In genomic region chr1:86021365-86021989, GRCm38 (mm10) we compare ENCODE assay signal across 12 mouse cellular contexts. TPM values are rescaled to one million over a fixed set of nuclear protein-coding genes. Genes with fewer than 3 reads are reported as not detected.
DNase-seq lines count a peak whose midpoint lies in the region; ATAC-seq and TF ChIP-seq lines count a peak whose summit lies in the region.
"Had no signal": no experiment of that assay in that cellular context is flagged by ENCODE, and none has a peak within 500 bp of the region (broad histone marks: within the 10 kb centered on the region; RNA-seq: fewer than 3 reads in every experiment).

No protein-coding gene starts in this region.

- 75% methylated on average over 11 of the region's 11 CpGs for WGBS in intestine, postnatal 0 days
- WGBS in intestine, embryonic 15.5 days: 74% methylated on average over 11 of the region's 11 CpGs
- 67% methylated on average over 11 of the region's 11 CpGs for WGBS in forebrain, embryonic 15.5 days

- no peaks in the 10 kb centered on the region for H3K9me3 ChIP-seq in intestine, postnatal 0 days (ENCODE audit: control insufficient read depth)
- no peaks in the 10 kb centered on the region for H3K9me3 ChIP-seq in intestine, embryonic 15.5 days
- H3K9me3 ChIP-seq in forebrain, embryonic 15.5 days: no peaks in the 10 kb centered on the region
- H3K9me3 ChIP-seq: liver, embryonic 13.5 days had no signal

- H3K4me2 ChIP-seq in intestine, postnatal 0 days (replicated peaks; ENCODE audit: low read depth): no peak overlapping the region
- H3K4me2 ChIP-seq in intestine, embryonic 15.5 days (replicated peaks): no peak overlapping the region
- no peak overlapping the region for H3K4me2 ChIP-seq in forebrain, embryonic 15.5 days (replicated peaks)
- H3K4me2 ChIP-seq: liver, embryonic 13.5 days had no signal

- H3K27me3 ChIP-seq in intestine, postnatal 0 days (replicated peaks; ENCODE audit: control insufficient read depth, insufficient read depth, low read length): peaks cover 25% of the 10 kb centered on the region
- H3K27me3 ChIP-seq in intestine, embryonic 15.5 days (replicated peaks): peaks cover 24% of the 10 kb centered on the region
- no peaks in the 10 kb centered on the region; the same call in 1 of the 2 replicates for H3K27me3 ChIP-seq in testis, adult 2 months (ENCODE audit: control insufficient read depth, insufficient read depth, low read length)
- H3K27me3 ChIP-seq in forebrain, embryonic 15.5 days: peaks cover 16% of the 10 kb centered on the region; the same call in 1 of the 2 replicates

- no peak for ATAC-seq in intestine, postnatal 0 days
- ATAC-seq in intestine, embryonic 15.5 days: no peak
- ATAC-seq in hematopoietic stem cell, adult 5-6 weeks (replicated peaks in 1 of 2; ENCODE audit: insufficient read depth in 1 of 2, low FRiP score in 2 of 2, low TSS enrichment in 1 of 2, low read depth in 1 of 2, poor library complexity in 2 of 2, severe bottlenecking in 2 of 2): peak; percentile 58; a peak in 3 of 4 replicates
- ATAC-seq in forebrain, embryonic 15.5 days (replicated peaks): no peak

- no peak overlapping the region for H3K9ac ChIP-seq in intestine, postnatal 0 days (ENCODE audit: low read depth, low read length)
- no peak overlapping the region for H3K9ac ChIP-seq in intestine, embryonic 15.5 days
- H3K9ac ChIP-seq in forebrain, embryonic 15.5 days (replicated peaks): no peak overlapping the region
- H3K9ac ChIP-seq: liver, embryonic 13.5 days had no signal

- DNase-seq in testis, postnatal 10 days (ENCODE audit: low spot score): no peak
- no peak for DNase-seq in gastrocnemius, adult 2 months
- DNase-seq: cerebellum, postnatal 36 days; gastrocnemius, postnatal 25 days; kidney, adult 18-20 months; liver, embryonic 13.5 days had no signal

- peak; percentile 53 for TF ChIP-seq CTCF in intestine, postnatal 0 days (IDR thresholded peaks at IDR 0.05; ENCODE audit: low read depth)
- TF ChIP-seq CTCF in testis, adult 2 months (IDR thresholded peaks at IDR 0.05; ENCODE audit: control insufficient read depth, insufficient read depth, insufficient replicate concordance, low read depth, low read length): no peak
- no peak; the same call in 1 of the 2 replicates for TF ChIP-seq CTCF in gastrocnemius, adult 2 months (IDR thresholded peaks at IDR 0.05)

- H3K4me3 ChIP-seq in intestine, postnatal 0 days (ENCODE audit: low read depth, low read length): no peak overlapping the region
- H3K4me3 ChIP-seq in intestine, embryonic 15.5 days (replicated peaks): no peak overlapping the region
- H3K4me3 ChIP-seq in testis, adult 2 months (ENCODE audit: control insufficient read depth, low read depth, low read length): peak overlapping the region; percentile 86
- H3K4me3 ChIP-seq in gastrocnemius, adult 2 months: no peak overlapping the region
- no peak overlapping the region for H3K4me3 ChIP-seq in forebrain, embryonic 15.5 days
- H3K4me3 ChIP-seq: liver, embryonic 13.5 days had no signal

- intact Hi-C loops in gastrocnemius, adult 2 months (cut with DNase I): no loop called here

- H3K4me1 ChIP-seq in intestine, postnatal 0 days (replicated peaks; ENCODE audit: control insufficient read depth, insufficient read depth, low read length): no peaks in the 10 kb centered on the region
- H3K4me1 ChIP-seq in intestine, embryonic 15.5 days (replicated peaks): peaks cover 8% of the 10 kb centered on the region; the same call in 1 of the 2 replicates
- H3K4me1 ChIP-seq in testis, adult 2 months (ENCODE audit: control insufficient read depth, insufficient read depth, low read length): peaks cover 2% of the 10 kb centered on the region; the same call in 1 of the 2 replicates
- peaks cover 10% of the 10 kb centered on the region for H3K4me1 ChIP-seq in forebrain, embryonic 15.5 days

- peak; percentile 65; the same call in 1 of the 2 replicates for TF ChIP-seq POLR2A in testis, adult 2 months (IDR thresholded peaks at IDR 0.05; ENCODE audit: control insufficient read depth, low read depth, low read length)

- H3K36me3 ChIP-seq in intestine, postnatal 0 days (ENCODE audit: control insufficient read depth, insufficient read depth): no peaks in the 10 kb centered on the region
- H3K36me3 ChIP-seq in intestine, embryonic 15.5 days: no peaks in the 10 kb centered on the region
- no peaks in the 10 kb centered on the region for H3K36me3 ChIP-seq in testis, adult 2 months (ENCODE audit: control insufficient read depth, insufficient read depth, low read length)
- no peaks in the 10 kb centered on the region for H3K36me3 ChIP-seq in forebrain, embryonic 15.5 days
- H3K36me3 ChIP-seq: liver, embryonic 13.5 days had no signal

- no peak overlapping the region for H3K27ac ChIP-seq in intestine, postnatal 0 days (ENCODE audit: low read depth, low read length)
- no peak overlapping the region for H3K27ac ChIP-seq in intestine, embryonic 15.5 days
- H3K27ac ChIP-seq in testis, adult 2 months (ENCODE audit: control insufficient read depth, insufficient read depth, low read depth, low read length): no peak overlapping the region
- no peak overlapping the region for H3K27ac ChIP-seq in gastrocnemius, adult 2 months
- no peak overlapping the region for H3K27ac ChIP-seq in forebrain, embryonic 15.5 days (replicated peaks)
- H3K27ac ChIP-seq: liver, embryonic 13.5 days had no signal

RNA-seq across cellular contexts. Expression of gene Spata3, which starts 4.9 kb away (rescaled TPM):
- polyA plus RNA-seq in intestine, postnatal 0 days (2015; fragmentation: Nextera tagmentation; extraction: Ambion mirVana): not detected in 2 replicates
- not detected in 2 replicates for polyA plus RNA-seq in intestine, embryonic 15.5 days (2015; fragmentation: Nextera tagmentation; extraction: Ambion mirVana)
- polyA plus RNA-seq in testis, adult 2 months (2012; rRNA removed): 1,427 and 1,457 TPM in 2 replicates
- not detected in 2 replicates for total RNA-seq in hematopoietic stem cell, adult 5-6 weeks (2017)
- total RNA-seq in gastrocnemius, adult 2 months (2021): not detected
- polyA plus RNA-seq in forebrain, embryonic 15.5 days (2015; fragmentation: Nextera tagmentation; extraction: Ambion mirVana): 0.23 and 0.66 TPM in 2 replicates
- total RNA-seq: gastrocnemius, postnatal 25 days had no signal
- polyA plus RNA-seq: neural tube, embryonic 11.5 days had no signal

RNA-seq across cellular contexts. Expression of gene 2810459M11Rik, which starts 24.2 kb away (rescaled TPM):
- 3.0 and 3.3 TPM in 2 replicates for polyA plus RNA-seq in intestine, postnatal 0 days (2015; fragmentation: Nextera tagmentation; extraction: Ambion mirVana)
- 5.2 and 6.1 TPM in 2 replicates for polyA plus RNA-seq in intestine, embryonic 15.5 days (2015; fragmentation: Nextera tagmentation; extraction: Ambion mirVana)
- 0.18 and 0.19 TPM in 2 replicates for polyA plus RNA-seq in testis, adult 2 months (2012; rRNA removed)
- 0.06 TPM in 1 of 2 replicates, not detected in the other for total RNA-seq in hematopoietic stem cell, adult 5-6 weeks (2017)
- total RNA-seq in gastrocnemius, adult 2 months (2021): under 1 TPM in 1 of 2 experiments, not detected in 1; 0.10 TPM
- 10.5 and 10.6 TPM in 2 replicates for polyA plus RNA-seq in forebrain, embryonic 15.5 days (2015; fragmentation: Nextera tagmentation; extraction: Ambion mirVana)
- total RNA-seq: gastrocnemius, postnatal 25 days had no signal

RNA-seq across cellular contexts. Expression of gene Psmd1, which starts 42.7 kb away (rescaled TPM):
- 70.7 and 72.8 TPM in 2 replicates for polyA plus RNA-seq in intestine, postnatal 0 days (2015; fragmentation: Nextera tagmentation; extraction: Ambion mirVana)
- 143 and 152 TPM in 2 replicates for polyA plus RNA-seq in intestine, embryonic 15.5 days (2015; fragmentation: Nextera tagmentation; extraction: Ambion mirVana)
- polyA plus RNA-seq in testis, adult 2 months (2012; rRNA removed): 34.6 and 44.0 TPM in 2 replicates
- 120 and 161 TPM in 2 replicates for total RNA-seq in hematopoietic stem cell, adult 5-6 weeks (2017)
- total RNA-seq in gastrocnemius, adult 2 months (2021): 100 to 1,000 TPM; 111 to 140 TPM
- 175 and 182 TPM in 2 replicates for polyA plus RNA-seq in forebrain, embryonic 15.5 days (2015; fragmentation: Nextera tagmentation; extraction: Ambion mirVana)

Comparison
In these comparisons a context has a peak if more than half of its experiments do, and no peak if none do; other contexts are left out.
1. ATAC-seq: peak in hematopoietic stem cell, adult 5-6 weeks (2 of 2); none in intestine, postnatal 0 days (single experiment), intestine, embryonic 15.5 days (single experiment) and forebrain, embryonic 15.5 days (single experiment).
2. RNA of gene Spata3, which starts 4.9 kb away (polyA plus RNA-seq): 1,427 to 1,457 TPM in testis, adult 2 months; 0.23 to 0.66 TPM in forebrain, embryonic 15.5 days, not detected in intestine, postnatal 0 days and not detected in intestine, embryonic 15.5 days; every median in the first group is over 100 times any median in the second.